Mouse (Mus musculus) thymus, postnatal 10 days (tissue): ENCODE data around the gene Gm10203.
"Not testable (repeated sequence)": the region's sequence is repeated elsewhere in the genome, so short reads cannot be mapped to it uniquely, and the experiment has no call there.

Experiments
- DNase-seq, 2 experiments: peaks; one replicate each; pipeline ENCODE4 v3.0.0; 2021; ENCODE audit warnings: low spot score in 2 of 2

Gene Gm10203

GRCm38 (mm10) chr6:149134391-149135150 is 4.6 kb downstream of the Gm10203 start:
- DNase-seq: no peak

GRCm38 (mm10) chr6:149135631-149136030 is 5.7 kb downstream of the Gm10203 start:
- DNase-seq: no peak

DNA sequence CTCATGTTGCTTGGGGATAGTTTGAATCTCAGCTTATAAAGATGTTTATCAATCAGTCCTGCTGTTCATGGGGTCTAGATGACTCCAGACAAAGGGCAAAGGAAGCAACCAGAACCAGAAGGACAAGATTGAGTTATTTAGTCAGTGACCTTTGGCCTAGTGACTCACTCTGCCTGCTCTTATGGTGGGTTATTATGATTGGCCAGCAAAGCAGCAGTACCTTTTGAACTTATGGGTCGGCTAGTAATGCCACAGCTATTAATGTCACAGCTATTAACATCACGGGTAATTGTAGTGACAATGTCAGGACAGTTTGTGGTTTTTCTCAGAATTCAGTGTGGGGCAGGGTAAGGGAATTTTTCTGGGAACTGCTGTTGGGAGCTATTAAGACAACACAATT is 8.0 kb downstream of the Gm10203 start:
- no peak for DNase-seq

GRCm38 (mm10) chr6:149139011-149139410 is 9.0 kb downstream of the Gm10203 start:
- no peak for DNase-seq

DNA sequence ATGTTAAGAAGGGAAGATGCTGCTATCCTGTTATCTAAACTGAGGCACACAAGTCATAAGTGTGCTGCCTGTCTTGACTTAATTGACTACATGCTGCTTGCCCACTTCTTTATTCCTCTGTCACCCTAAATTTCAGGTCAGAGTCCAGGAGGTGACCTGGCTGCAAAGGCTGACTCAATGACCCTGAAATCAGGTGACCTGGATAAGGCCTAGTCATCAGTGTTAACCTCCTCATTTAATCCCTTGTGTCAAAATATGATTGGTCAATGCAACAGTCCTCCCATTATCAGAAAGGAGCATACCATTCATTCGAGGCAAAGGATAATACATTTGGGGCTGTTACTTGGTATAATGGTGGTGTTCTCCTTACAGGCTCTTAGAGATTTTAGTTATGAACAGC is 9.5 kb downstream of the Gm10203 start, which contains the start of gene Etfbkmt:
Etfbkmt (plus strand) TSS at position 379 of the 400 bp plus-strand sequence.
- DNase-seq: no peak

- DNase-seq: peak; percentile 55 to 71
Observed at GRCm38 (mm10) chr6:149141393-149142173, 11.6 kb downstream of the Gm10203 start.

- no peak for DNase-seq
Observed at GRCm38 (mm10) chr6:149145143-149145542, 15.2 kb downstream of the Gm10203 start.

DNA sequence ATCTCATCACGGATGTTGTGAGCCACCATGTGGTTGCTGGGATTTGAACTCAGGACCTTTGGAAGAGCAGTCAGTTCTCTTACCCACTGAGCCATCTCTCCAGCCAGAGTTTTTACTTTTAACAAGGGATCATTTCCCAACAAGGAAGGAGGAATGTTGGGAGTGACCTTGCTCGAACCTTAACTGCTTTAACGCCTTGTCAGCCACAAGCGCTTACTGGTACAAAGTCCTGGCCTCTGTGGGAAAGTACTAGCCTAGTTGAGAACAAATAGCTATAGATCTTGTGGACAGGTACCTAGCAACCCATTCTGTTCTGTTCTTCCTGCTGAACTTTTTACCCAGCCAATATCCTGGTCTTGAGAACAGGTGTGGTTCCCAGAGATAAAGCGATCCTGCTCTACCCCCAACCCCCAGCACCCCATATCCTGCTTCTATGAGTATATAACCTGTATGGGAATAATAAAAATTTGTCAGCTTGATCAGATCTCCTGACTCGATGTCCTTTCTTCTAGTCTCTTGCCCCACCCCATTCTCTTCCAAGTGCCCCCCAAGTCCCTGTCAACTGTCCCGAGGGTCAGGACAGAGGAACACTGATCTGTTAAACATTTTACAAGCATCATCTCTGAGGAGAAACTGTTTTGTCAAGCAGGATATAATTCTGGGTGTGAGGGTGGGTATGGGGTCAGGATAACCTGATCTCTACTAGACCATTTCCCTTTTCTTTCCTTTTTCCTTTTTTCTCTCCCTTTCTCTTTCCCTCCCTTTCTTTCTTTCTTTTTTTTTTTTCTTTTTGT is 18.7 kb downstream of the Gm10203 start:
- DNase-seq: no peak

DNA sequence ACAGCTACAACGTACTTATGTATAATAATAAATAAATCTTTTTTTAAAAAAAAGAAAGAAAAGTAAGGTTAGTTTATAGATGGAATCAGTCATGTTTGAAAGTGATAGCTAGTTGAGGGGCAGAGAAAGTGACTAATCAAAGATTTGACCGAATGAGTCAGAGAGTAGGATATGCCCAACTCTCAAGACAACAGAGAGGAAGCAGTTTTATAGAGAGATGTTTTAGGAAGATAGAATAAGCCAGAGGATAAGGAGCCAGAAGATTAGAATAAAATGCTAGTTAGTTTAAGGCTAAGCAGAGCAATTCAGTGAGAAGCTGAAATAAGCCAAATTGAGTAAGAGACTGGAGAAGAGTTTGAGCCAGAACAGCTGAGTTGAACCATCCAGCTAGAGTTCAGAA is 22.1 kb downstream of the Gm10203 start:
- no peak for DNase-seq

- DNase-seq: no peak
Observed at GRCm38 (mm10) chr6:149153473-149154115, 23.6 kb downstream of the Gm10203 start.

- no peak for DNase-seq
Observed at GRCm38 (mm10) chr6:149154116-149155030, 24.4 kb downstream of the Gm10203 start.

- no peak for DNase-seq
Observed at GRCm38 (mm10) chr6:149155031-149155841, 25.3 kb downstream of the Gm10203 start.

DNA sequence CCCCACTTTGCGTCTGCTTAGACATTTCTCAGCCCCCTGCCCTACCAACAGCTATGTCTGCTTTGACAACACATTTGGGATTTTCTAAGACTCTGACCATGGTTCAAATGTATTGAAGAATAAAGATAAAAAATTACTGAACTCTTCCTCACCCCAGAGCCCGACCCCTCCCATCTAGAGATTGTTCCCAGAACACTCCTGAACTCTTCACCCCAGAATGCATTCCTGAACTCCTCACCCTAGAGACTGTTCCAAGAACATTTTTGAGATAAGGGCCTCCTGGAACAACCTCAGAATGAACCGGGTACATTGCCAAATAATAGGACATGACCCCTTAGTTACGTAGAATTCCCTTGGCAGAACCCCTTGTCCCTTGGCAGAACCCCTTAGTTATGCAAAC is 37.1 kb downstream of the Gm10203 start:
- DNase-seq: not testable (repeated sequence)

GRCm38 (mm10) chr6:149167672-149168071 is 37.7 kb downstream of the Gm10203 start:
- no peak for DNase-seq

DNA sequence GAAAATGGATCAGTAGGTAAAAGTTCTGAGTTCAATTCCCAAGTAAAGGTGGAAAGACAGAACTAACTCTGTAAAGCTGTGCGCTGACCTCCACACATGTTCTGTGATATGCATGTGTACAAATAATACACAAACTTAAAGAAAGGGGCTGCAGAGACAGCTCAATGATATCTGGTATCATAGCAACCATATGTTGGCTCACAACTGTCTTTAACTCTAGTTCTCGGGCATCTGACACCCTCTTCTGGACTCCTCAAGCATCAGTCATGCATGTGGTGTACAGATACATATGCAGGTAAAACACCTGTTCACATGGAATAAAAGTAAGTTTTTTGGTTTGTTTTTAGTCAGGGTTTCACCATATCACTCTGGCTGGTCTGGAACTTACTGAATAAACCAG is 38.5 kb downstream of the Gm10203 start:
- no peak for DNase-seq

GRCm38 (mm10) chr6:149169965-149170364 is 40.0 kb downstream of the Gm10203 start:
- not testable (repeated sequence) for DNase-seq

- DNase-seq: no peak
Observed at GRCm38 (mm10) chr6:149173831-149174625, 44.1 kb downstream of the Gm10203 start.

GRCm38 (mm10) chr6:149174932-149175570 is 45.1 kb downstream of the Gm10203 start:
- DNase-seq: no peak
